Comparison of ENCODE assay signal across 1 mouse cellular context in the genomic region with DNA sequence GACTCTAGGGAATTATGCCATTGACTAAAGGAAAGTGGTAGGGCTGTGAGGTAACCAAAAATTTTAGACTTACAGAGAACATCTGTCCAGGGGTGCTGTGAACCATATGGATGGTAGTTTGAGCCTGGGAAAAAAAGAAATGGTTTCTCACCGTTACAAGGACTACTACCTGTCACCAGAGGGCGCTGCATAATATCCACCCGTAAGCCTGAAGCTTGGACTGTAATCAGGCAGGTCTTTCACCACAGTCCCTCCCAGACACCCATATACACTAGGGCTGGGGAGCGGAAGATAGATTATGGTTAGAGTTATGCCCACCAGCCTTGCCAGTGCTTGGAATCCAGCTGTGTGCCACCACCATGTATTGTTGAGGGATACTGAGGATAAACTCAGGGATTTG.
A peak's percentile ranks its signal among the peaks of the same experiment; 100 is the strongest.
TF ChIP-seq lines count a peak whose summit lies in the region.

No protein-coding gene starts in this region.

TF ChIP-seq in CH12.LX, 34 proteins besides CTCF, POLR2A, EP300 and RAD21 (continued from another document):
- no peak for TF ChIP-seq USF1 (IDR thresholded peaks at IDR 0.05; ENCODE audit: low read depth, low read length)
- TF ChIP-seq USF2 (conservative IDR thresholded peaks at IDR 0.05; ENCODE audit: low read depth, low read length) = no peak
- peak; percentile 71 for TF ChIP-seq ZC3H11A (IDR thresholded peaks at IDR 0.05; ENCODE audit: low read depth, low read length)
TF ChIP-seq in CH12.LX: peak in this region for 2.
